Mouse (Mus musculus) kidney, adult 2 months (tissue): Measurements from ENCODE around the gene Tbp.

ENCODE experiments used
- CTCF ChIP-seq: fragments of 200-500 bp; conservative IDR thresholded peaks from 2 replicates; pipeline ENCODE4 v1.5.1; 2011; ENCODE audit warnings: low read depth, mild to moderate bottlenecking, control low read depth, low read length, moderate library complexity, mixed read lengths; ENCODE audit not compliant: insufficient read depth, insufficient read length
- POLR2A ChIP-seq: fragments of 200-500 bp; IDR thresholded peaks from one replicate; pipeline ENCODE4 v1.6.1; 2011; ENCODE audit warnings: low read depth, low read length, control low read depth

- TF ChIP-seq POLR2A: no peak
- no peak for TF ChIP-seq CTCF
Observed at GRCm38 (mm10) chr17:15472671-15473070, 27.0 kb upstream of the Tbp start.
